Mouse (Mus musculus): ENCODE data around the gene Iqsec1.
"Not testable (repeated sequence)": the region's sequence is repeated elsewhere in the genome, so short reads cannot be mapped to it uniquely, and the experiment has no call there.

Gene Iqsec1

GRCm38 (mm10) chr6:90702837-90703735 lies 285.4 kb downstream of the Iqsec1 start:
- no peak for DNase-seq

GRCm38 (mm10) chr6:90702197-90702596 lies 286.3 kb downstream of the Iqsec1 start:
- DNase-seq = no peak

GRCm38 (mm10) chr6:90701391-90701790 lies 287.1 kb downstream of the Iqsec1 start:
- DNase-seq = no peak

- no peak for DNase-seq
These were observed 287.7 kb downstream of the Iqsec1 start for GRCm38 (mm10) chr6:90700737-90701136.

GRCm38 (mm10) chr6:90700068-90700467 lies 288.4 kb downstream of the Iqsec1 start:
- DNase-seq = no peak

- no peak for DNase-seq
These were observed 289.6 kb downstream of the Iqsec1 start for GRCm38 (mm10) chr6:90698843-90699242.

- peak; percentile 43 for DNase-seq
These were observed 292.7 kb downstream of the Iqsec1 start for GRCm38 (mm10) chr6:90695754-90696153.

- DNase-seq = no peak
These were observed 296.1 kb downstream of the Iqsec1 start for GRCm38 (mm10) chr6:90692404-90692803.

GRCm38 (mm10) chr6:90691935-90692334 lies 296.6 kb downstream of the Iqsec1 start:
- no peak for DNase-seq

GRCm38 (mm10) chr6:90689500-90689899 lies 299.0 kb downstream of the Iqsec1 start:
- DNase-seq = no peak

GRCm38 (mm10) chr6:90688742-90689141 lies 299.7 kb downstream of the Iqsec1 start:
- DNase-seq = no peak

GRCm38 (mm10) chr6:90688003-90688402 lies 300.5 kb downstream of the Iqsec1 start:
- no peak for DNase-seq

- no peak for DNase-seq
These were observed 301.7 kb downstream of the Iqsec1 start for GRCm38 (mm10) chr6:90686812-90687211.

GRCm38 (mm10) chr6:90683831-90684532 lies 304.5 kb downstream of the Iqsec1 start:
- no peak for DNase-seq

- DNase-seq = no peak
These were observed 308.1 kb downstream of the Iqsec1 start for GRCm38 (mm10) chr6:90680401-90680800.

- DNase-seq = no peak
These were observed 309.7 kb downstream of the Iqsec1 start for GRCm38 (mm10) chr6:90678759-90679158.

- DNase-seq = no peak
These were observed 319.8 kb downstream of the Iqsec1 start for GRCm38 (mm10) chr6:90668693-90669092.

- no peak for DNase-seq
These were observed 324.7 kb downstream of the Iqsec1 start for GRCm38 (mm10) chr6:90663736-90664135.

GRCm38 (mm10) chr6:90662148-90662547 lies 326.3 kb downstream of the Iqsec1 start:
- no peak for DNase-seq

GRCm38 (mm10) chr6:90661029-90661399 lies 327.5 kb downstream of the Iqsec1 start:
- DNase-seq = no peak

GRCm38 (mm10) chr6:90660398-90661028 lies 328.0 kb downstream of the Iqsec1 start:
- DNase-seq = no peak

- DNase-seq = no peak
These were observed 328.6 kb downstream of the Iqsec1 start for GRCm38 (mm10) chr6:90659913-90660312.

- DNase-seq = not testable (repeated sequence)
These were observed 332.1 kb downstream of the Iqsec1 start for GRCm38 (mm10) chr6:90656344-90656850.
